Mouse (Mus musculus): ENCODE measurements at regions not wholly inside any gene's neighbourhood (a gene's known extent, or its start where the extent isn't known, plus 50 kb on each side); places are given as distances from the start of the nearest gene placed in this dataset.

DNA sequence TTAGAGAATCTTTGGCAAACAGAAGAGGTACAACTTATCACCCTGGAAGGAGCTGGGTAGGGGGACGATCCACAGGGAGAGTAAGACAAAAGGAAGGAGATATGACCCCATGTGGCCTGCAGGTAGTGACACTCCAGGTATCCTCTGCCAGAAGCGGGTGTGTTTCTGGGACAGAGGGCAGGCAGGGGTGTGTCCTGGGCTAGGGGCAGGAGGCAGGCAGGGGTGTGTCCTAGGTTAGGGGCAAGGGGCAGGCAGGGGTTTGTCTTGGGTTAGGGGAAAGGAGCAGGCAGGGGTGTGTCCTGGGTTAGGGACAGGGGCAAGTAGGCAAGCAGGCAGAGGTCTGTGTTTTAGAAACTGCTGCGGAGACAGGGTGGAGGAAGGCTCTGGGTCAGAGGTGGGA, 120.5 kb downstream of the Cyp26b1 start:
- TF ChIP-seq POLR2A (IDR thresholded peaks at IDR 0.05; ENCODE audit: control insufficient read depth in 1 of 2, insufficient read depth in 1 of 2, low read depth in 1 of 2, low read length in 2 of 2, poor library complexity in 1 of 2) (no peak), SIN3A (IDR thresholded peaks at IDR 0.05; ENCODE audit: low read length) (no peak), JUND (IDR thresholded peaks at IDR 0.05; ENCODE audit: low read depth, low read length) (no peak), ZMIZ1 (IDR thresholded peaks at IDR 0.05; ENCODE audit: low read depth, low read length) (no peak), USF2 (IDR thresholded peaks at IDR 0.05; ENCODE audit: borderline replicate concordance in 1 of 2, insufficient read depth in 1 of 2, low read depth in 1 of 2, low read length in 2 of 2) (no peak), EP300 (IDR thresholded peaks at IDR 0.05; ENCODE audit: low read depth in 1 of 2, low read length in 2 of 2) (no peak), TCF12 (IDR thresholded peaks at IDR 0.05; ENCODE audit: low read depth, low read length) (no peak)
